Mouse (Mus musculus) B cell, adult 2 months (primary cell): Measurements from ENCODE around the gene Prr15l.
A peak's percentile ranks its signal among the peaks of the same experiment; 100 is the strongest.

ENCODE experiments used
- DNase-seq, 2 experiments: peaks; one replicate each; pipeline ENCODE4 v3.0.0; 2022

The Prr15l gene

DNA sequence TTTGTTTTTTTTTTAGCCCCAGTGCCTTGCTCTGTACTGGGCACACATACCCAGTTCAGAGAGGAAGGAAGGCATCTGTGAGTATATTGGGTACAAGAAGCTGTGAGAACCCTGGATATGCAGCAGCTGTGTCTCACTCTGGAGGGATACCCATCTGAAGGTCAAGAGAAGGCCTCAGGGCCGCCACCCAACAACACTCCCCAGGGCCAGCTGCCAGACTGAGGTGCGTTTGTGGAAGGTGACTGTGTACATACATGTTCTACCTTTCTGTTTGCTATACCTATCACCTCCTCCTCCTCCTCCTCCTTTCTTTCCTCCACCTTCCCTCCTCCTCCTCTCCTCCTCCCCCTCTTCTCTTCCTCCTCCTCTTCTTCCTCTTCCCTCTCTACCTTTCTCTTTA lies at the start of gene Prr15l:
Prr15l (plus strand) TSS at position 17 of the 400 bp plus-strand sequence.
- DNase-seq: no peak

DNA sequence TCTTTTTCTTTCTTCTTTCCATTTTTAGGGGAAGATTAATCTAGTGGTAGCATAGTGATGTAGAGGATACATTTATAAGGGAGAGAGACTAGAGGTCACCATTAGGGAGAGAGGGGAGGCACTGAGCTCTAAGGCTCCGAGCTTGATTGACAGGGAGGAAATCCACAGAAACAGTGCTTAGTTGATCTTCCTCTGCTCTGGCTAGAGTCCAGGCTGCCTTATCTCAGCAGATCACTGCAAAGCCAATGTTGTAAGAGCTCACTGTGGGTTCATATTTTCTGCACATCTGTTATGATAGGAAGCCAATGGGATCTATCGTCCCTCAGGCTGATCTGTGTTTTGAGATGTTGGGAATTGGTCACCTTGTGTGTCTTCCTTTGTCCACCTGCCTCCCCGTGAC lies 49.2 kb upstream of the Prr15l start:
- no peak for DNase-seq

DNA sequence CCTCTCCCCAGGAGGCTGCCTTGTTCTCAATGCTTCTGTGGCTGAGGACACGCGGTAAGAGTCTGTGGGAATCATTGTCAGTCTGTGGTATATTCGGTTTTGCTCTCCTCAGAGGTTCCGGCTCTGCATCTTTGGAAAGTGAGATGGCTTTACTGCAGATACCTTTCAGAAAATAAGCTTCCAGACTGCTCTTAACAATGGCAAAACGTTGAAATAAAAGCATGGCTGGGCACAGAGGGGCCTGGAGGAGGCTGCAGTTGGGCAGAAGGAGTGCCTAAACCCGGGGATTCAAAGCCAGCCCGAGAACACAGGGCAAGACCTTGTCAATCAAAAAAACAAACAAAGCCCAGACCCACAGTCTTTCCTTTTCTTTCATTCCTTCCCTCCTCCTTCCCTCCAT lies 48.5 kb upstream of the Prr15l start:
- no peak for DNase-seq

DNA sequence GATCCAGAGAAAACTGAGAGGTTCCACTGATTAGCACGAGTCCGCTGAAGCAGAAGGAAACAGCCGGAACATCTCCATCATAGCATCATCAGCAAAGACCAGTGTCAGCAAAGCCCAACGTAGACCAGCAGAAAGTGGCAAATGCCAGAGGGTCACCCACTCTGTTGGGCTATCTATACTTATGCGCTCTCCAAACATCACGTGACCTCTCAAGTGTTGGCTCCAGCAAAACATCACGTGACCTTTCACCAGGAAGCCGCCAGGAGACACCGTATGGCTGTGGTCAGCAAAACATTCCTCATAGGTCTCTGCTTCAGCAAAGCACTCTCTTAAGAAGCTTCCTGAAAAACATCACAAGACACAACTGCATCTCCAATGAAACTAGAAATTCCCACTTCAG lies 47.6 kb upstream of the Prr15l start:
- DNase-seq: no peak

DNA sequence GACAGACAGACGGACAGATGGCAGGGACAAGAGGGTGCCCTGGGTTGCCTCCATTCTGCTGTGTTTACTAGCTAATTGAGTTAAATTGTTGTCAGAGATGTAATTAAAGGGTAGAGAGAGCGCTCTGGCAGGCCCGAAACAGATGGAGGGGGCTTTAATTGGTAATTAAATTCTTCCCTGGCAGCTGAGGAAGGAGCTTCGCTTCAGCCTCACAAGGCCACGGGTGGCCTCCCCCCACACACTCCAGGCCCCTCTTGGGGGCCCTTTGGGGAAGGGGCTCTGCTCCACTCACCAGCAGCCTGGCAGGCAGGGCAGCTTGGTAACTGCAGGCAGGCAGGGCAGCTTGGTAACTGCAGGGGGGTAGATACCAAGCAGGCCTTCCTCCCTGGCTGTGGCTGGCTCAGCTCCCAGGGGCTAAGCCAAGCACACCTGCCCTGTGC lies 42.0 kb upstream of the Prr15l start:
- no peak for DNase-seq

DNA sequence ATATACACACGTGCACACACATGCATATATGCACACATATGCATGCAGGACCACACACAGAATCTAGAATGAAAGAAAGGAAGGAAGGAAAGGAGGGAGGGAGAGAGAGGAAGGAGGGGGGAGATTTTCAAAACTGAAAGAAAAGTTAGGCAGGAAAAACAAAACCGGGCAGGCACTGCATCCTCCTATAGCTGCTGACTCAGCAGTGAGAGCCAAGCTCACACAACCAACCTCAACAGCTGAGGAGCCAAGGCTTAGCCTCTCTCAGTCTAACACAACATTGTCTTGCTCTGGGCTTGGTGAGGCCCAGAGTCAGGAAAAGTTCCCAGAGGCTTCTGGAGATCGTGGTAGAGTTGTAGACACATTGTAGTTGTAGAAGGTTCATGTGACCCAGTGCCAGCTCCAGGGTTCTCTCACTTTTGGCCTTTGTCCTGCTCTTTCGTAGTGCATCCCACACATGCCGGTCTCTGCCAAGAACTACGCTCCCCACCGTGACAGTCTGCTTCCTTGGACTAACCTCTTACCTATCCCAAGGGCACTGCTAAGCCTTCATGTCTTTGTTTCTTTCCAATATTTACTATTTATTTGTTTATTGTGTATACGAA lies 40.9 kb upstream of the Prr15l start:
- no peak for DNase-seq

DNA sequence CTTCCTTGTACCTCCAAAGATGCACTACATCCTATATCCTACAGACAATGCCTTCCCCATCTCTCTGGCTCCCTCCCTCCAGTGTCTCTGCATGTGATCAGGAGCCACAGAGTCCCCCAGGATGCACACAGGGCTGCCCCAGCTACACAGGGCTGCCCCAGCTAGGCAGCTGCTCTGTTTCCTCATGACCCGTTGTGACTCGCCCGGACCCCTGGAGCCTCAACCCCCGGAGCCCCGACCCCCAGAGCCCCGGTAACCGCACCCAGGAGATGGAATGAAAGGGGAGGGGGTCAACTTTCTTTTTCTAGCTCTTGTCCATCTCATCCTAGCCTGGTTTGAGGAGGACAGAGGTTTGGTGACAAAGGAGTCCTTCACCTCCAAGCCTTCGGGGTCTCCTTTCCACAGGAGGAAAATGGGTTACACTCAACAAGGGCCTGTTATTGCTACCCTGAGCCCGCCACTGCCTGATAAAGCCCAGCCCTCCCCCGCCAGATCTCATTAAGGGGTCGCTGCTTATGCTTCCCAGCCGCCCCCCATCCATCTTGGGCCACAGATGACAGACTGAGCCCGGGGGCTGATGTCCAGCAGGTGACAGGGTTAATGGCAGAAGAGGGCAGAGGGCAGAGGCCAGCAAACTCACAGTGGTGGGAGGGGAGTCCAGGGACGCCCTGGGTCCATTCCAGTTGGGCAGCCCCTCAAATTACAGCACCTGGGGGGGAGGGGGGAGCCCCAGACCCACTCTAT lies 35.9 kb upstream of the Prr15l start:
- no peak for DNase-seq

DNA sequence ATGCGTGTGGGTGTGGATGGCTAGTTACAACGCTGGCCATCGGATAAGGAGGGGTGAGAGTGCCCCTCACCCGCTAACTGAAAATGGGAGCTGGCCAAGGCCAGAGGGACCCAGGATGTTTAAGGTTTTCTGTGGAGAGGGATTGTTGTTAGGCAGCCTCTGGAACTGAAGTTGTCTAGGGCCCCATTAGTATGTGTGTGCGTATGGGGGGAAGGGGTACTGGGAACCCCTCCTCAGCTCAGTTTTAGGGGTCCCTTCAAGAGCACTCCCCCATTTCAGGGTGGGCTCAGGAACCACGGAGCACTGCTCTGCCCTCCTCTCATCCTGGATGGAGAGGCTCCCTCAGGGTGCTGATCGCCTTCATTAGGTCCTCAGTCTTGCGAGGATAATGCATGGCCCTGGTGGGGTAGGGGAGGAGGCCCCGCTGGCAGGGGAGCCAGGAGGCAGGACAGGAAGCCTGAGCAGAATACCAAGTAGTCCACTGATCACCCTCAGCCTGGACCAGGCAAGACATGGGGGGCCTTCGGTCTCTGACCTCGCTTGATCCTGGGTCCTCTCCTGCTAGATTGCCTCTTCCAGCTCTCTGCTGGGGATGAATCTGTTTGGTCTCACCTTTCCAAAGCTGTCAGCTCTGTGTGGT lies 34.6 kb upstream of the Prr15l start:
- no peak for DNase-seq

DNA sequence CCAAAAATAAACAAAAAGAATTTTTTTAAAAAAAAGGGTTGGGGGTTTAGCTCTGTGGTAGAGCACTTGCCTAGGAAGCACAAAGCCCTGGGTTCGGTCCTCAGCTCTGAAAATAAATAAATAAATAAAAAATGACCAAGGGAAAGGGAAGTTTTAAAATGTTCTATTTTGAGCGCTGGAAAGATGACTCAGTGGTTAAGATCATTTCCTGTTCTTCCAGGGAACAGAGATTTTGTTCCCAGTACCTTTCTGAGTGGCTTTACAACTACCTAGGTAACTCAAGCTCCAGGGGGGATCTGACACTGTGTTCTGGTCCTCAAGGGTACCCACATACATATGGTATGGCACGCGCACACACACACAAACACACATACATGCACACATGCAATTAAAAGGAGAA lies 32.0 kb upstream of the Prr15l start:
- no peak for DNase-seq

DNA sequence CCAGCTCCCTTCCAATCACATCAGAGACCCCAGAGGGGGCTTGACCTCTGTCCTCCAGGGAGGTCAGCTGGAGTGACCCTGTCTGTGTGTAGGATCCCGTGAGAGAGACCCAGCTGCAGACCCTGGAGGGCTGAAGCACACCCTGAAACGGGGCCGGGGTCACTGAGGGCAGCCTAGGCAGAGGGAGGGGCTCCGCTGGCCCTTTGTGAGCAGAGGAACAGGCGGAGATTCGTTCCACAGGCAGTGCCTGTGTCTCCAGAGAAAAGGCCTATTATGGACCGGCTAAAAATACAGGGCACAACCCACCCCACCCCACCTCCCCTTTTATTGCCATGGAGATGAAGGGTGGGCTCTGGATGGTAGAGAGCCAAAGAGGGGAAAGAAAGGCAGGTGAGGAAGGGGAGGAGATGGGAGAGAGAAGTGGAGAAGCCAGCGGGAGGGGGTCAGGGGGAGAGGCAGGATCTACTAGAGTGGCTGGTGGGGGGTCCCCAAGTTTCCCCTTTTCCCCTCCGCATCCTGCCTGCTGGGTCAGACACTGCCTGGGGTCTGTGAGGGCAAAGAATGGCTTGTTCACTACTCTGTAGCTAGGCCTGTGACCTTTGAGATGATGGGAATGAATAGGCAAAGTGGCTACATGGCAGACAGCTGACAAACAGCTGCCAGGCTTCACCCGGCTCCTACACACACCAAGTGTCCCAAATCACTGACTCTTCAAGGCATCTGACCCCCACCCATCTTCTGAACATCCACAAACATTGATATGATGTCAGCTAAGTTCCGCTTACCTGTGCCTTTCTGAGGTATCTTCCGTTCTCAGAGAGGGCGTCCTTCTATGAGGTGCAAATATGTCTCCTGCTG lies 28.2 kb upstream of the Prr15l start:
- no peak for DNase-seq

DNA sequence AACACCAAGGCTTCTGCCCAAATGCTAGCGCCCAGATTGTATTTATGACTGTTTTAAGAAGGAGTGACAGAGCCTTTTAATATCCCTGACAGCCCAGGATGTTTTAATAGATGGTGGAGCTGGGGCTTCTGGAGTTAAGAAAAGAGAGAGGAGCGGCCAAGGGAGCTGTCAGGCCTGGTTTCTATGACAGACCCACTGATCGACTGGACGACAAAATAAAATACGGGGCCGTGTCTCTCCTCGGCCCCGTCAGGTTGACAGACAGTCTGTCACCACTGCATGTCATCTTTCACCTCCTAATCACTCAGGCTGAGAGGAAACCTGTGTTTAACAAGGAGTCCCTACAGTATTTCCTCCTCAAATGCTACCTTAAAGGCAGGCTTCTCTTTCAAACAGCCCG lies 26.6 kb upstream of the Prr15l start:
- DNase-seq: no peak

DNA sequence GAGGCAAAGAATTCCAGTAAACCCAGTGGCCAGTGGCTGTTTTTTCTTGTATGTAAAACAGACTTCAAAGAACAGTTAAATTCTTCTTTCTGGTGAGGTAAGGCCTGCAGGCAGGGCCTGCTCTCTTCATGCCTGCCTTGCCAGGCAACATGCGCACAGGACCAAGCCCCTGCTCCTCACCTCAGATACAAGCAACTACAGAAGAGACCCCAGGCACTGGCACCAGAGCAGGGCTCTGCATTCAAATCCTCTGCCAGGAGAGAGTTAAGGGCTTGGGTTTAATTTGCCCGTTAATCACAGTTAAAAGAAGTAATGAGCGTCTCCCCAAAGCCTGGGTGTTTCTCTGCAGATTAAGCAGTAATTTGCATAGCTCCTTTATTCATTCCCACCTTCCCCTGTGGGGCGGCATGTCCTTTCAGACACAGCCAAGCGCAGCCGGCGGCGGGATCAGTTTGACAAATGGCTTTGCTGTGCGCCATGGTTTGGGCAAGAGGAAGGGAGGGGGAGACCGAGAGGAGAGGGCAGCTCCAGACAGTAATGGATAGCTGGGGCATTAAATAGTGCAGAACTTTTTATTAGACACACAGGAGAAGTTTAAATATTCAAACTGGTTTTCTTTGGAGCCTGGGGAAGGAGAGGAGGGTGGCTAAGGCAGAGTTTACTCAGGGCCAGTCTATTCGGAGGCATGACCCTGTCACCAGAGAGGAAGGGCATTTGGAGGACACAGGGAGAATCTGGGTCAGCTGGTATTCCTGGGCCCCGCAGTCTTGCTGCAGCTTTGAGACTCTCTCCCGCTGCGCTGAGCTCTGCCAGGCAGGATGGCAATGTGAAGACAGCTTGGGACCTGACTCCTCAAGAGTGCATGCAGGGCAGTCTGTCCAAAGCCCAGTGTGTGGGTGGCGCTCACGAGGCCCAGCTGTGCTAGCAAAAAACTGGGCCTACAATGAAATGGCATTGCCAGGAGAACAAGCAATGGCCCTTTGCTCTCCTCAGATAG lies 25.0 kb upstream of the Prr15l start:
- no peak for DNase-seq

DNA sequence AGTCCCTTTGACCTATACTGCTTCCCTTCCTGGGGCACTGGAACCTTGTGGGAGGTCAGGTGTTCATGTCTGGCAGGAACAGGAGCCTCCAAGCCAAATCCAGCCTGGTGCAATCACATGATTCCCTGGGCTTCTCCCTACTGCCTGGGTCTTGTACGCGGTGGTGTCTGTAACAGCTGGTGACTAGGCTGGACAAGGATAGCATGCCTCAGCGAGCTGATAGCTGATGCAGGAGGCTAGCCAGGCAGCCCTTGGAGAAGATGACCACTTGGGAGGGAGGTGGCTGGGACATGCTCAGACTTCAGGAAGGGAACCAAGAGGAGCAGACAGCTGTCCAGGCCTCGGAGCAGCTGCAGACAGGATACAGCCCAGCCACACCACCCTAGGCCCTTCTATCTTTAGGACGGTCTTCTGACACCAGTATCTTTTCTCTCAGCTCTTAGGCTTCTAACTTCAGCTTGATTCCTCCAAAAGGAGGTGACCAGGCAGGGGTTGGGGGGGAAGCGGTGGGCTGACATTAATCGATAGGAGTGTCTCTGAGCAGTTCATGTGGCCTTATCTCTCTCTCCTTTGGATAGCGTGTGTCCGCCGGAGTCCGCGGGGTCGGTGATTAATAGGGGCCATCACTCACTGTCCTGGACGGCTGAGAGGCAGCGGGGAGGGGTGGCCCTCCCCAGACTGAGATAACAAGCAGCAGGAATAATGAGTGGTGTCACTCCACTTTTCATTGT lies 21.3 kb upstream of the Prr15l start:
- DNase-seq: no peak

DNA sequence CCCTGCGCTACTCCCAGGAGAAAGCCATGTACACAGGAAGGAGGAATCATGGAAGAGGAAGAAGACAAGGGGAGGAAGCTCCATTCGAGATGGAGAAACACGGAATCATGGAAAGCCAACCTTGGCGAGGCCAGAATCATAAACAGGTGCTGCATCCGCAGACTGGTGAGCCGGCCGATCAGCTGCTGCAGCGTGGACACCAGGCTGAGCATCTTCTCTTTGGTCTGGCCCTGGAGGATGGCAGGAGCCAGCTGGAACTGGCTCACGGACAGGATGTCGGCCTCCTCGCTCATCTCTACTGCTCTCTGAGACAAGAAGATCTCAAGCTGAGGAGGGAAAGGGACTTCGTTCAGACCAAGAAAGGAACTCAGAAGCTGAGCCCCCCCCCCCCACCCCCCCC lies 19.3 kb upstream of the Prr15l start:
- DNase-seq: no peak

DNA sequence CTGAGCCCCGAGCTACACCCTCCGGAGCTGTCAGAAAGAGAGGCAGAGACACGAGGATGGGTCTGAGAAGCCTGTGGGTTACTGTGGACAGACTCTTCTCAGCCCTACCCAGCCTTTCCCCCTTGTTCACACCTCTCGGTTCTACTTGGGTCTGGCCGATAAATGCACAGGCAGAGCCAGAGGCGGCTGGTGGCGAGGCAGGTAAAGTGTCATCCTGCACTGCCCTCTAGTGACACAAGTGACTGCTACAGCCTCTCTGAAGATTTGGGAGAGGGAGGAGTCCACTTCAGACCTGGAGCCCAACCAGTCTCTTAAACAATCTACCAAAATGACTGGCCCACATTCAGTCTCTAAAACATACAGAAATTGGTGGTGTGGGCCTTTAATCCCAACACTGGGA lies 17.9 kb upstream of the Prr15l start:
- peak; percentile 69 to 73 for DNase-seq

DNA sequence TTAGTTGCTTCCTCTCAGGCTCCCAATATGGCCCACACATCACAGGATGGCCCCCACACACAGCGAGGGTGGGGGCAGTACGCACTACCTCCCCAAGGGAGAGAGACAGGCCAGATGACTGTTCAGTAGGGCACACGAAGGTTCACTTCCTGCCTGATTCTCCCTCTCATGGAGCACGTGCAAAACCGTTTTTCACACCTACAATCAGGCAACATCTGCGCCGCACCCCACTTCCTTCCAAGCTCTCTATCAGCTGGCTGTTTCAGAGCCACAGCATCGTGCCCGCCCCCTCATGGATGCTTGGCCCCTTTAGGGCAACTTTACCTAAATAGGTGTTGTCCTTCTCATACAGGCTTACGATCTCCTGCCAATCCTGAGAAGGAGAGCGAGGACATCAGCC lies 15.2 kb upstream of the Prr15l start:
- peak in 1 of 2 experiments; percentile 8 for DNase-seq

DNA sequence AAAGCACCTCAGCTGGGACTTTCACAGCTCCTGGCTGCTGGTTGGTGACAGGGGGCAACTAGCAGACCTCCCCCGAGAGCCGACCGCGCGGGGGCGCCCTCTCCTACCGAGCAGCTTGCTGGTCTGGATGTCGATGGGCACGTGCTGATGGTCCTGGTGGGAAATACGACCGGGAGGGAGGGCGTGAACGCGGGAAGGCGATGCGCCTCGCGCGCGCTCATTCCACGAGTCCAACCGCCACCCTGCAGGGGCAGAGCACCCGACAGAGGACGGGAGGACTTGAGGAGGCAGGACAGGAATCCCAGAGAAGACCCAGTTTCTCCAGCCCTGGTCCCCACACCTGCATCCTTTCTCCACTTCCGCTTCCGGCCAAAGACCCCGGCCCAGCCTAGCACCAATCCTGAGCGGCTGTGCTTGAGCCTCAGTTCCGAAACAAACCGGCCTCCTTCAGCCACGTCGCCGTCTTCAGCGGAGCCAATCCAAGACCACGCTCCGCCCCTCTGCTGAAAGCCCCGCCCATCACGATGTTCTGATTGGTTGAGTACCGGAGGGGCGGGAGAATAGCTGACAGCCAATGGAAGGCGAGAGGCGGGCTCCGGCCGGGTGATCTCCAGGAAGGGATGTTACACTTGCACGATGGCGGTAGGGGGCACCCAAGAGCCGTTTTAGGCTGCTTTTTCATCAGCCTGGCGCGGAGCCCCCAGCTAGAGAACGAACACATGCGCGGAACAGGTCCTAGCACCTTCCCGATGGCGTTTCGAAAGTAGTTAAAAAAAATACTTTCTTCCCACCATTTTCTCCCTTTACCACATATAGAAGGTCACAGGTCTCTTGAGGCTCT lies 11.6 kb upstream of the Prr15l start, which contains the start of gene Cdk5rap3:
Cdk5rap3 (minus strand) TSS at position 453 of the 841 bp plus-strand sequence.
- peak; percentile 100 for DNase-seq

DNA sequence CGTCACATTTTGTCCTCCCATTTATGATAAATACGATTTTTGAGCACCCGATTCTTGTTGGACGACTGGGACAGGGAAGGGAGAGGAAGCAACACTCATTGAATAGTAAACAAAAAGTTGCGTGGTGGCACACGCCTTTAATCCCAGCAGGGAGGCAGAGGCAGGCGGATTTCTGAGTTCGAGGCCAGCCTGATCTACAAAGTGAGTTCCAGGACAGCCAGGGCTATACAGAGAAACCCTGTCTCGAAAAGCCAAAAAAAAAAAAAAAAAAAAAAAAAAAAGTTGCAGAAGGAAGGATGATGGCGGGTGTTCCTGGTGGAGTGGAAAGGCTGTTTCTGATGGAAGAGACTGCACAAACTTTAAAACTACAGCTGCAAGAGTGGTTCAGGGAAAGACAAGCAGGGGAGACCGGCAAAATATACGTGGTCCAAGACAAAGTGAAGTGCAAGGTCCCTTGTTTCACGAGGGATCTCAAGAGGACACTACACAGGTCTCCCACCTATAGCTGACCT lies 11.0 kb upstream of the Prr15l start:
- no peak for DNase-seq

DNA sequence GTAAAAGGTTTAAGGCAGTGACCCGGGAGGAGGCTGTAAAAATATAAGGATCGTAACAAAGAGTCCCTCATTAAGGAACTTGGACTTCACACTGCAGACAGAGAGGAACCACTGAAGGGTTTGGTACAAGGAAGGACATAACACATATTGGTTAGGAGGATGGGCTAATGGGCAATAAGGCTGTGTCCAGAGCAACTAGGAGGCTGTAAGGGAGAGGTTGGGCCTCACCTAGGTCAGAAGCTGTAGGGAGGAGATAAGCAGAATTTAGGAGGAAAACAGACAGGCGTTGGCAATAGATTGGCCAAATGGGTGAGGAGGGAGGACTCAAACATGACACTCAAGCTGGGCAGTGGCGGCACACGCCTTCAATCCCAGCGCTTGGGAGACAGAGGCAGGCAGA lies 10.5 kb upstream of the Prr15l start:
- no peak for DNase-seq

DNA sequence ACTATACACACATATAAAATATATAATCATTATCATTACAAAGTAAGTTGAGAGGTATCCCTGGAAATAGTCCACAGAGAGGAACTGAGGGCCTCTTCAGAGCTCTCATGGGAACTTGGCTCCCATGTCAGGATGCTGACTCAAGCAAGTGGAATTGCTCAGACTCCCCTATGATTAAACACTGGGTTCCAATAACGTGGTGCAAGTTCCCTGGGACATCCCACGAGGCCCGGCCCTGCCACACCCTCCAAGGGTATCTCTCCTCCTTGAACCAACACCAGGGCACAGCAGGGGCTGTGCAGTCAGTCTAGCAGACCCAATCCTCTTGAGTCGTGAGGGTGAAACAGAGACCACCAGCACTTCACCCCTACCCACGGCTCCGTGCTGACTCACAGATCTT lies 8.9 kb upstream of the Prr15l start:
- no peak for DNase-seq
